In the genomic region with DNA sequence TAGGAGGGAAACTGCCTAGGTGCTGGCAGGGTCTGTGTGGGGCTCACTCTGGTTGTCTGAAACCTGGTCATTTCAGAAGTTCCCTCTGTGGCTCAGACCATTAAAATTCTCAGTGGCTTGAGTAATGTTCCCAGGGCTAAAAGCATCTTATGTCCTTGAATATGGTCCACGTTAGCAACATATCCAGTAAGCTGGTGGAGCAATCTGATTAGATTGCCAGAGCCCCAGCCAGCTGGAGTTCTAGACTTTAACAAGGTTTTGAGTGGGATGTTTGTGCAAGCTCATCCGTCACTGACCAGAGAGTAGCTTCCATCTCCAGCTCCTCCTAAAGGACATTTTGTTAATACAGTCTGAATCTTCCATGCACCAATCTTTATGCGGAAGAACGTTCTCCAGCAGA, we compare ENCODE assay signal across 13 mouse cellular contexts.
DNase-seq lines count a peak whose midpoint lies in the region; ATAC-seq and TF ChIP-seq lines count a peak whose summit lies in the region.
"Had no signal": no experiment of that assay in that cellular context is flagged by ENCODE, and none has a peak within 500 bp of the region (broad histone marks: within the 10 kb centered on the region; RNA-seq: fewer than 3 reads in every experiment).

No protein-coding gene starts in this region.

- intact Hi-C loops in heart, adult 2 months (cut with DNase I) = no loop called here
- intact Hi-C loops in heart, postnatal 14 days (cut with DNase I) = loop anchor here (2.0 kb wide), 1 partner anchor 72 kb away; a partner anchor contains a TSS
- intact Hi-C loops in left cerebral cortex, adult 2 months (cut with DNase I) = no loop called here

- no peaks in the 10 kb centered on the region; the same call in 1 of the 2 replicates for H3K79me2 ChIP-seq in heart, adult 2 months (replicated peaks; ENCODE audit: control insufficient read depth, insufficient read depth, low read length)

- DNase-seq in heart, adult 2 months = no peak
- no peak for DNase-seq in heart, postnatal 14 days
- DNase-seq in left cerebral cortex, adult 2 months (ENCODE audit: extremely low spot score in 1 of 2, low spot score in 2 of 2) = no peak
- no peak for DNase-seq in left cerebral cortex, adult 8-10 months (ENCODE audit: low spot score in 2 of 2)
- peak; percentile 72 for DNase-seq in adipocyte (ENCODE audit: low spot score)
- DNase-seq in layer of hippocampus, postnatal 14 days (ENCODE audit: low spot score in 2 of 2) = no peak
- no peak for DNase-seq in forebrain, embryonic 11.5 days (ENCODE audit: low spot score)
- DNase-seq: cerebellum, adult 18-20 months; liver, postnatal 0 days; right cerebral cortex, postnatal 4 days had no signal

- H3K4me1 ChIP-seq in heart, adult 2 months (ENCODE audit: control insufficient read depth, insufficient read depth, low read length) = peaks cover 59% of the 10 kb centered on the region
- H3K4me1 ChIP-seq in embryonic fibroblast, embryonic 13.5 days (ENCODE audit: control insufficient read depth, insufficient read depth, low read length) = peaks cover 46% of the 10 kb centered on the region
- peaks cover 3% of the 10 kb centered on the region; the same call in 1 of the 2 replicates for H3K4me1 ChIP-seq in forebrain, embryonic 11.5 days (replicated peaks; ENCODE audit: control insufficient read depth, insufficient read depth, low read length)

- peak overlapping the region; percentile 87 for H3K27ac ChIP-seq in heart, adult 2 months
- H3K27ac ChIP-seq in left cerebral cortex, adult 2 months = no peak overlapping the region
- peak overlapping the region; percentile 81 for H3K27ac ChIP-seq in embryonic fibroblast, embryonic 13.5 days (ENCODE audit: insufficient read depth, low read length)
- H3K27ac ChIP-seq in forebrain, embryonic 11.5 days (ENCODE audit: low read depth, low read length) = no peak overlapping the region
- H3K27ac ChIP-seq: midbrain, embryonic 12.5 days had no signal

- WGBS in heart, adult 2 months = 37% methylated on average over 4 of the region's 4 CpGs
- WGBS in forebrain, embryonic 11.5 days = 80% methylated on average over 4 of the region's 4 CpGs

- peak; percentile 26 for TF ChIP-seq CTCF in heart, adult 2 months (IDR thresholded peaks at IDR 0.05)
- TF ChIP-seq CTCF in left cerebral cortex, adult 2 months (IDR thresholded peaks at IDR 0.05) = peak; percentile 13
- no peak for TF ChIP-seq CTCF in embryonic fibroblast, embryonic 13.5 days (IDR thresholded peaks at IDR 0.05; ENCODE audit: borderline replicate concordance, insufficient read depth, low read length)

- TF ChIP-seq EP300 in heart, adult 2 months (IDR thresholded peaks at IDR 0.05; ENCODE audit: insufficient read depth, low read depth, low read length) = no peak

- peaks cover 41% of the 10 kb centered on the region for H3K36me3 ChIP-seq in heart, adult 2 months (ENCODE audit: control insufficient read depth, insufficient read depth, low read length)
- no peaks in the 10 kb centered on the region for H3K36me3 ChIP-seq in forebrain, embryonic 11.5 days (ENCODE audit: control insufficient read depth, insufficient read depth, low read length)
- H3K36me3 ChIP-seq: midbrain, embryonic 12.5 days had no signal

- no peak for ATAC-seq in forebrain, embryonic 11.5 days (replicated peaks; ENCODE audit: low FRiP score)
- ATAC-seq: liver, postnatal 0 days; Patski had no signal

- H3K27me3 ChIP-seq in heart, adult 2 months (ENCODE audit: control insufficient read depth, insufficient read depth, low read length) = no peaks in the 10 kb centered on the region
- no peaks in the 10 kb centered on the region for H3K27me3 ChIP-seq in forebrain, embryonic 11.5 days (ENCODE audit: control insufficient read depth, insufficient read depth, low read length)
- H3K27me3 ChIP-seq: Patski had no signal

- H3K4me3 ChIP-seq in heart, adult 2 months = no peak overlapping the region
- no peak overlapping the region for H3K4me3 ChIP-seq in left cerebral cortex, adult 2 months
- no peak overlapping the region for H3K4me3 ChIP-seq in embryonic fibroblast, embryonic 13.5 days (ENCODE audit: insufficient read depth, low read length)
- no peak overlapping the region for H3K4me3 ChIP-seq in forebrain, embryonic 11.5 days (ENCODE audit: low read depth, low read length)
- H3K4me3 ChIP-seq: midbrain, embryonic 12.5 days had no signal

- H3K4me2 ChIP-seq in forebrain, embryonic 11.5 days (ENCODE audit: low read depth, low read length, severe bottlenecking) = no peak overlapping the region
- H3K4me2 ChIP-seq: midbrain, embryonic 12.5 days had no signal

- no peak for TF ChIP-seq POLR2A in heart, adult 2 months (IDR thresholded peaks at IDR 0.05; ENCODE audit: insufficient read depth, low read depth, low read length)
- TF ChIP-seq POLR2A in embryonic fibroblast, embryonic 13.5 days (IDR thresholded peaks at IDR 0.05; ENCODE audit: low read depth, low read length) = no peak

- H3K9me3 ChIP-seq in forebrain, embryonic 11.5 days (ENCODE audit: control insufficient read depth, low read length) = no peaks in the 10 kb centered on the region
- H3K9me3 ChIP-seq: midbrain, embryonic 12.5 days had no signal

- no peak overlapping the region for H3K9ac ChIP-seq in heart, adult 2 months (ENCODE audit: low read depth, low read length)
- no peak overlapping the region for H3K9ac ChIP-seq in forebrain, embryonic 11.5 days (ENCODE audit: low read length)
- H3K9ac ChIP-seq: liver, postnatal 0 days; midbrain, embryonic 12.5 days had no signal

Comparison
In these comparisons a context has a peak if more than half of its experiments do, and no peak if none do; other contexts are left out.
1. H3K27ac ChIP-seq: peak in heart, adult 2 months (single experiment) and embryonic fibroblast, embryonic 13.5 days (single experiment); none in left cerebral cortex, adult 2 months (single experiment) and forebrain, embryonic 11.5 days (single experiment).